Comparison of ENCODE assay signal across 8 mouse cellular contexts in the genomic region with DNA sequence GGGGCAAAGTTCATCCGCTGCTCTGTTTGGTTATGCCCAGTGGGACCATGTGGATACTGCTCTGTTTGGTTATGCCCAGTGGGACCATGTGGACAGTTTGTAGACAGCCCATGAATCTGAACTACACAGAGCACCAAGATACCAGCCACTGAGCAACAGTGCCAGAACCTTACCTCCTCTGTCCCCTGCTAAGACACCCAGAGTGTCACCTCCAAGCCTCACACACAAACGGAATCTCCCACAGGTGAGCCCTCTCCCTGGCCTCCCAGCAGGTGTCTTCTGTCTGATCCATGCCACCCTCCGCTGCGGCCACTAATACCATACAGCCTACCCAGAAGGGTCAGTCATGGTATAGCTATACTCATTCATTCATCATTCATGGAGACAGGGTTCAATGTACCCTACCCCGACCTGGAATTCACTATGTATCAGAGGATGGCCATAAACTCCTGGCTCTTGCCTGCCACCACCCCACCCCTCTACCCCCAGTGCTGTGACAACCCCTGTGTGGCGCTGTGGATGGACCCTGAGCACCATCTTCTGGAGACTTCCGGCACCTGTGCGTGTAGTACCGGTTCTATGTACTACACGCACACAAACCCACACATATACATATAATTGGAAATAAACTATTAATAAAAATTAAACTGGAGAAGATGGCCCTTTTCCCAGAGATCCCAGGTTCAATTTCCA. TPM values are rescaled to one million over a fixed set of nuclear protein-coding genes. Genes with fewer than 3 reads are reported as not detected.
DNase-seq lines count a peak whose midpoint lies in the region; ATAC-seq and TF ChIP-seq lines count a peak whose summit lies in the region.

No protein-coding gene starts in this region.

- no peaks in the 10 kb centered on the region for H3K27me3 ChIP-seq in lung, embryonic 14.5 days (ENCODE audit: insufficient read depth, low read length)
- no peaks in the 10 kb centered on the region for H3K27me3 ChIP-seq in embryonic facial prominence, embryonic 12.5 days
- no peaks in the 10 kb centered on the region for H3K27me3 ChIP-seq in limb, embryonic 10.5 days (ENCODE audit: low read depth, poor library complexity, severe bottlenecking)
- H3K27me3 ChIP-seq in splenic B cell, adult 2 months (ENCODE audit: control insufficient read depth, insufficient read depth, low read length, poor library complexity, severe bottlenecking): no peaks in the 10 kb centered on the region

- intact Hi-C loops in left cerebral cortex, postnatal 25 days (cut with DNase I): no loop called here

- peak overlapping the region; percentile 99 for H3K4me2 ChIP-seq in lung, embryonic 14.5 days
- peak overlapping the region; percentile 96 for H3K4me2 ChIP-seq in embryonic facial prominence, embryonic 12.5 days (replicated peaks)

- H3K27ac ChIP-seq in lung, embryonic 14.5 days (ENCODE audit: low read depth): no peak overlapping the region
- 0 out of 2 replicates have a peak overlapping the region, but pooled peaks have one; percentile 83 for H3K27ac ChIP-seq in embryonic facial prominence, embryonic 12.5 days
- H3K27ac ChIP-seq in limb, embryonic 10.5 days: peak overlapping the region; percentile 73; the same call in 1 of the 2 replicates

- no peak for ATAC-seq in lung, embryonic 14.5 days (ENCODE audit: insufficient read depth)
- ATAC-seq in embryonic facial prominence, embryonic 12.5 days (ENCODE audit: insufficient number of reproducible peaks, insufficient read depth, low FRiP score, low TSS enrichment): no peak
- no peak for ATAC-seq in megakaryocyte progenitor cell, adult 5-6 weeks (replicated peaks; ENCODE audit: poor library complexity)

- H3K4me3 ChIP-seq in lung, embryonic 14.5 days (ENCODE audit: low read depth, low read length): peak overlapping the region; percentile 94
- peak overlapping the region; percentile 96 for H3K4me3 ChIP-seq in embryonic facial prominence, embryonic 12.5 days
- H3K4me3 ChIP-seq in limb, embryonic 10.5 days: peak overlapping the region; percentile 85

- no peaks in the 10 kb centered on the region for H3K9me3 ChIP-seq in lung, embryonic 14.5 days (ENCODE audit: low read depth, low read length)
- no peaks in the 10 kb centered on the region for H3K9me3 ChIP-seq in embryonic facial prominence, embryonic 12.5 days
- no peaks in the 10 kb centered on the region for H3K9me3 ChIP-seq in limb, embryonic 10.5 days (replicated peaks)

- H3K4me1 ChIP-seq in lung, embryonic 14.5 days (ENCODE audit: insufficient read depth): peaks cover 7% of the 10 kb centered on the region
- H3K4me1 ChIP-seq in embryonic facial prominence, embryonic 12.5 days: peaks cover 25% of the 10 kb centered on the region
- H3K4me1 ChIP-seq in limb, embryonic 10.5 days: peaks cover 30% of the 10 kb centered on the region

- peak overlapping the region; percentile 84 for H3K9ac ChIP-seq in lung, embryonic 14.5 days
- peak overlapping the region; percentile 88 for H3K9ac ChIP-seq in embryonic facial prominence, embryonic 12.5 days

- no peak for TF ChIP-seq CTCF in lung, embryonic 14.5 days (IDR thresholded peaks at IDR 0.05; ENCODE audit: low read depth)

- DNase-seq in lung, embryonic 14.5 days: no peak
- DNase-seq in lung, postnatal 4 days: no peak
- no peak for DNase-seq in limb, embryonic 10.5 days (ENCODE audit: low spot score)
- DNase-seq in splenic B cell, adult 2 months (ENCODE audit: low read depth, low spot score): peak; percentile 58
- DNase-seq in layer of hippocampus, postnatal 25 days (ENCODE audit: extremely low spot score in 1 of 2, low spot score in 1 of 2): no peak
- DNase-seq in left cerebral cortex, postnatal 25 days (ENCODE audit: low spot score in 2 of 2): no peak

- 49% methylated on average over 10 of the region's 10 CpGs for WGBS in lung, embryonic 14.5 days
- 52% methylated on average over 10 of the region's 10 CpGs for WGBS in embryonic facial prominence, embryonic 12.5 days
- 57% methylated on average over 10 of the region's 10 CpGs for WGBS in limb, embryonic 10.5 days

- H3K36me3 ChIP-seq in lung, embryonic 14.5 days (ENCODE audit: insufficient read depth): peaks cover 54% of the 10 kb centered on the region
- peaks cover 51% of the 10 kb centered on the region for H3K36me3 ChIP-seq in embryonic facial prominence, embryonic 12.5 days
- H3K36me3 ChIP-seq in limb, embryonic 10.5 days: peaks cover 66% of the 10 kb centered on the region
- H3K36me3 ChIP-seq in splenic B cell, adult 2 months (ENCODE audit: control insufficient read depth, insufficient read depth, low read length, poor library complexity, severe bottlenecking): peaks cover 12% of the 10 kb centered on the region

RNA-seq across cellular contexts. Expression of gene Uqcr11, which starts 1.0 kb away (rescaled TPM):
- polyA plus RNA-seq in lung, embryonic 14.5 days (2014; fragmentation: Nextera tagmentation; extraction: Ambion mirVana): 663 and 669 TPM in 2 replicates
- 403 and 464 TPM in 2 replicates for polyA plus RNA-seq in embryonic facial prominence, embryonic 12.5 days (2016; fragmentation: Nextera tagmentation; extraction: Ambion mirVana)
- polyA plus RNA-seq in limb, embryonic 10.5 days (2016; fragmentation: Nextera tagmentation; extraction: Ambion mirVana): 651 and 677 TPM in 2 replicates
- total RNA-seq in megakaryocyte progenitor cell, adult 5-6 weeks (2015): 202 and 210 TPM in 2 replicates
- 184 and 263 TPM in 2 replicates for total RNA-seq in megakaryocyte progenitor cell, adult 5-6 weeks (2017)
- total RNA-seq in layer of hippocampus, postnatal 25 days (2021): 100 to 1,000 TPM; 520 to 551 TPM
- 100 to 1,000 TPM; 482 to 488 TPM for total RNA-seq in left cerebral cortex, postnatal 25 days (2021)

RNA-seq across cellular contexts. Expression of gene Mbd3, which starts 6.3 kb away (rescaled TPM):
- polyA plus RNA-seq in lung, embryonic 14.5 days (2014; fragmentation: Nextera tagmentation; extraction: Ambion mirVana): 224 and 268 TPM in 2 replicates
- 332 and 349 TPM in 2 replicates for polyA plus RNA-seq in embryonic facial prominence, embryonic 12.5 days (2016; fragmentation: Nextera tagmentation; extraction: Ambion mirVana)
- polyA plus RNA-seq in limb, embryonic 10.5 days (2016; fragmentation: Nextera tagmentation; extraction: Ambion mirVana): 453 and 469 TPM in 2 replicates
- 91.1 and 96.6 TPM in 2 replicates for total RNA-seq in megakaryocyte progenitor cell, adult 5-6 weeks (2015)
- total RNA-seq in megakaryocyte progenitor cell, adult 5-6 weeks (2017): 82.8 and 90.8 TPM in 2 replicates
- 100 to 1,000 TPM; 138 to 159 TPM for total RNA-seq in layer of hippocampus, postnatal 25 days (2021)
- total RNA-seq in left cerebral cortex, postnatal 25 days (2021): 100 to 1,000 TPM; 134 to 138 TPM

RNA-seq across cellular contexts. Expression of gene Mex3d, which starts 18.2 kb away (rescaled TPM):
- polyA plus RNA-seq in lung, embryonic 14.5 days (2014; fragmentation: Nextera tagmentation; extraction: Ambion mirVana): 7.4 and 8.6 TPM in 2 replicates
- 13.1 and 14.9 TPM in 2 replicates for polyA plus RNA-seq in embryonic facial prominence, embryonic 12.5 days (2016; fragmentation: Nextera tagmentation; extraction: Ambion mirVana)
- polyA plus RNA-seq in limb, embryonic 10.5 days (2016; fragmentation: Nextera tagmentation; extraction: Ambion mirVana): 7.2 and 7.5 TPM in 2 replicates
- total RNA-seq in megakaryocyte progenitor cell, adult 5-6 weeks (2015): 1.9 and 4.3 TPM in 2 replicates
- 2.7 and 7.9 TPM in 2 replicates for total RNA-seq in megakaryocyte progenitor cell, adult 5-6 weeks (2017)
- total RNA-seq in layer of hippocampus, postnatal 25 days (2021): 10 to 100 TPM; 18.9 to 19.3 TPM
- 10 to 100 TPM; 17.7 to 22.2 TPM for total RNA-seq in left cerebral cortex, postnatal 25 days (2021)

RNA-seq across cellular contexts. Expression of gene Tcf3, which starts 27.8 kb away (rescaled TPM):
- polyA plus RNA-seq in lung, embryonic 14.5 days (2014; fragmentation: Nextera tagmentation; extraction: Ambion mirVana): 148 and 175 TPM in 2 replicates
- 251 and 258 TPM in 2 replicates for polyA plus RNA-seq in embryonic facial prominence, embryonic 12.5 days (2016; fragmentation: Nextera tagmentation; extraction: Ambion mirVana)
- polyA plus RNA-seq in limb, embryonic 10.5 days (2016; fragmentation: Nextera tagmentation; extraction: Ambion mirVana): 260 and 283 TPM in 2 replicates
- 29.9 and 35.3 TPM in 2 replicates for total RNA-seq in megakaryocyte progenitor cell, adult 5-6 weeks (2015)
- total RNA-seq in megakaryocyte progenitor cell, adult 5-6 weeks (2017): 33.5 and 51.0 TPM in 2 replicates
- total RNA-seq in layer of hippocampus, postnatal 25 days (2021): 10 to 100 TPM; 26.9 to 32.1 TPM
- total RNA-seq in left cerebral cortex, postnatal 25 days (2021): 10 to 100 TPM; 22.6 to 25.8 TPM

RNA-seq across cellular contexts. Expression of gene Plk5, which starts 49.4 kb away (rescaled TPM):
- polyA plus RNA-seq in lung, embryonic 14.5 days (2014; fragmentation: Nextera tagmentation; extraction: Ambion mirVana): 0.61 and 0.77 TPM in 2 replicates
- polyA plus RNA-seq in embryonic facial prominence, embryonic 12.5 days (2016; fragmentation: Nextera tagmentation; extraction: Ambion mirVana): 0.87 and 1.2 TPM in 2 replicates
- polyA plus RNA-seq in limb, embryonic 10.5 days (2016; fragmentation: Nextera tagmentation; extraction: Ambion mirVana): 0.31 and 0.48 TPM in 2 replicates
- not detected in 2 replicates for total RNA-seq in megakaryocyte progenitor cell, adult 5-6 weeks (2015)
- not detected in 2 replicates for total RNA-seq in megakaryocyte progenitor cell, adult 5-6 weeks (2017)
- 10 to 100 TPM; 14.6 to 16.9 TPM for total RNA-seq in layer of hippocampus, postnatal 25 days (2021)
- 10 to 100 TPM; 22.6 to 24.9 TPM for total RNA-seq in left cerebral cortex, postnatal 25 days (2021)
